Mouse (Mus musculus) hindbrain, embryonic 16.5 days (tissue): ENCODE measurements around the gene Insc. TPM values are rescaled to one million over a fixed set of nuclear protein-coding genes. Genes with fewer than 3 reads are reported as not detected.
A peak's percentile ranks its signal among the peaks of the same experiment; 100 is the strongest.
"Not testable (repeated sequence)": the region's sequence is repeated elsewhere in the genome, so short reads cannot be mapped to it uniquely, and the experiment has no call there.

ENCODE experiments used
- ATAC-seq: fragments of 200-750 bp; cut with Nextera tagmentation; 2 replicates; pipeline ENCODE4 v1.8.0; 2017; ENCODE audit warnings: moderate TSS enrichment, moderate library complexity
- H3K27ac ChIP-seq: fragments of 300-500 bp; sonication (generic); 2 replicates; pipeline ENCODE4 v1.5.1; 2014; ENCODE audit warnings: low read depth, mild to moderate bottlenecking, control low read depth, low read length, moderate library complexity
- H3K27me3 ChIP-seq: fragments of 300-500 bp; sonication (generic); replicated peaks from 2 replicates; pipeline ENCODE4 v1.6.1; 2014; ENCODE audit warnings: low read length; ENCODE audit not compliant: control insufficient read depth, insufficient read depth
- H3K36me3 ChIP-seq: fragments of 300-500 bp; sonication (generic); 2 replicates; pipeline ENCODE4 v1.6.1; 2014; ENCODE audit warnings: mild to moderate bottlenecking, low read length, moderate library complexity, mixed read lengths; ENCODE audit not compliant: control insufficient read depth, insufficient read depth
- H3K4me1 ChIP-seq: fragments of 300-500 bp; sonication (generic); 2 replicates; pipeline ENCODE4 v1.6.1; 2014; ENCODE audit warnings: low read depth, low read length; ENCODE audit not compliant: control insufficient read depth, insufficient read depth
- H3K4me2 ChIP-seq: fragments of 300-500 bp; sonication (generic); 2 replicates; pipeline ENCODE4 v1.6.1; 2014; ENCODE audit warnings: mild to moderate bottlenecking, low read length, control low read depth, moderate library complexity
- H3K4me3 ChIP-seq: fragments of 300-500 bp; sonication (generic); 2 replicates; pipeline ENCODE4 v1.5.1; 2014; ENCODE audit warnings: mild to moderate bottlenecking, low read length, control low read depth, moderate library complexity
- H3K9ac ChIP-seq: fragments of 300-500 bp; sonication (generic); 2 replicates; pipeline ENCODE4 v1.6.1; 2014; ENCODE audit warnings: low read depth, mild to moderate bottlenecking, control low read depth, low read length, moderate library complexity
- H3K9me3 ChIP-seq: fragments of 300-500 bp; sonication (generic); 2 replicates; pipeline ENCODE4 v1.6.1; 2014; ENCODE audit warnings: mild to moderate bottlenecking, low read length, moderate library complexity; ENCODE audit not compliant: control insufficient read depth
- WGBS: fragments of 180-500 bp; shearing (Covaris S2); extraction: QIAGEN DNeasy Blood & Tissue Kit; methylation state at CpG from one replicate; pipeline ENCODE4 v1.1.7; 2014; 5-methylcytosine and 5-hydroxymethylcytosine counted together
- polyA plus RNA-seq: library from polyadenylated mRNA; unstranded; fragments of >200 nt; fragmentation: Nextera tagmentation; extraction: Ambion mirVana; gene quantifications from 2 replicates; pipeline ENCODE4 v1.2.1, GENCODE M21; 2015

The Insc gene
- polyA plus RNA-seq, 1 experiment from 2014 or later, result 4.1 TPM

- H3K27ac ChIP-seq, result no peak overlapping the region
- WGBS, result 81% methylated on average over 6 of the region's 6 CpGs
- no peak overlapping the region for H3K9ac ChIP-seq
- no peaks in the 10 kb centered on the region for H3K4me1 ChIP-seq
- ATAC-seq, result no peak
- H3K9me3 ChIP-seq, result no peaks in the 10 kb centered on the region
- H3K27me3 ChIP-seq, result no peaks in the 10 kb centered on the region
- no peaks in the 10 kb centered on the region for H3K36me3 ChIP-seq
- no peak overlapping the region for H3K4me3 ChIP-seq
- no peak overlapping the region for H3K4me2 ChIP-seq
Measured at GRCm38 (mm10) chr7:114731175-114731574, 12.3 kb upstream of the Insc start.

GRCm38 (mm10) chr7:114731700-114732099 is 11.8 kb upstream of the Insc start:
- H3K4me3 ChIP-seq, ATAC-seq, H3K9me3 ChIP-seq, H3K36me3 ChIP-seq, H3K9ac ChIP-seq, H3K27me3 ChIP-seq, H3K4me2 ChIP-seq, H3K4me1 ChIP-seq, H3K27ac ChIP-seq: not testable (repeated sequence)
- WGBS, result 48% methylated on average over 4 of the region's 4 CpGs

GRCm38 (mm10) chr7:114736256-114736655 is 7.2 kb upstream of the Insc start:
- Histone ChIP-seq H3K4me2 (no peak overlapping the region), H3K9ac (no peak overlapping the region), H3K4me1 (no peaks in the 10 kb centered on the region), H3K27ac (no peak overlapping the region), H3K4me3 (no peak overlapping the region), H3K27me3 (no peaks in the 10 kb centered on the region), H3K9me3 (no peaks in the 10 kb centered on the region), H3K36me3 (no peaks in the 10 kb centered on the region)
- WGBS, result 50% methylated on average over 5 of the region's 5 CpGs
- ATAC-seq, result no peak

GRCm38 (mm10) chr7:114738166-114738565 is 5.3 kb upstream of the Insc start:
- no peaks in the 10 kb centered on the region for H3K27me3 ChIP-seq
- H3K4me2 ChIP-seq, result no peak overlapping the region
- H3K9ac ChIP-seq, result no peak overlapping the region
- H3K4me3 ChIP-seq, result no peak overlapping the region
- H3K9me3 ChIP-seq, result no peaks in the 10 kb centered on the region
- no peak for ATAC-seq
- H3K36me3 ChIP-seq, result no peaks in the 10 kb centered on the region
- H3K27ac ChIP-seq, result no peak overlapping the region
- no peaks in the 10 kb centered on the region for H3K4me1 ChIP-seq

GRCm38 (mm10) chr7:114740360-114741165 is 2.9 kb upstream of the Insc start:
- Histone ChIP-seq H3K9me3 (no peaks in the 10 kb centered on the region), H3K9ac (no peak overlapping the region), H3K36me3 (no peaks in the 10 kb centered on the region), H3K4me1 (peaks cover 5% of the 10 kb centered on the region), H3K4me3 (no peak overlapping the region), H3K4me2 (no peak overlapping the region), H3K27me3 (no peaks in the 10 kb centered on the region), H3K27ac (no peak overlapping the region)
- WGBS, result 50% methylated on average over 6 of the region's 6 CpGs
- ATAC-seq, result no peak

- H3K36me3 ChIP-seq, result no peaks in the 10 kb centered on the region
- H3K9me3 ChIP-seq, result no peaks in the 10 kb centered on the region
- no peaks in the 10 kb centered on the region for H3K27me3 ChIP-seq
- H3K4me3 ChIP-seq, result no peak overlapping the region
- H3K9ac ChIP-seq, result no peak overlapping the region
- no peak for ATAC-seq
- no peak overlapping the region for H3K27ac ChIP-seq
- H3K4me1 ChIP-seq, result peaks cover 8% of the 10 kb centered on the region
- WGBS, result 28% methylated on average over 3 of the region's 3 CpGs
- no peak overlapping the region for H3K4me2 ChIP-seq
Measured at GRCm38 (mm10) chr7:114744639-114745245, 1.2 kb downstream of the Insc start.

GRCm38 (mm10) chr7:114745481-114746271 is 2.2 kb downstream of the Insc start:
- Histone ChIP-seq H3K4me1 (peaks cover 8% of the 10 kb centered on the region), H3K4me2 (peak overlapping the region; percentile 90), H3K9me3 (no peaks in the 10 kb centered on the region), H3K4me3 (peak overlapping the region; percentile 48), H3K9ac (peak overlapping the region; percentile 68), H3K27me3 (no peaks in the 10 kb centered on the region), H3K36me3 (no peaks in the 10 kb centered on the region), H3K27ac (no peak overlapping the region)
- WGBS, result 5% methylated on average over 34 of the region's 34 CpGs
- peak; percentile 67 for ATAC-seq

- WGBS, result 48% methylated on average over 3 of the region's 3 CpGs
Measured at GRCm38 (mm10) chr7:114747596-114747995, 4.1 kb downstream of the Insc start.

GRCm38 (mm10) chr7:114748239-114748638 is 4.7 kb downstream of the Insc start:
- H3K4me3 ChIP-seq, result no peak overlapping the region
- H3K36me3 ChIP-seq, result no peaks in the 10 kb centered on the region
- WGBS, result 69% methylated on average over 4 of the region's 4 CpGs
- peaks cover 8% of the 10 kb centered on the region for H3K4me1 ChIP-seq
- ATAC-seq, result no peak
- H3K9me3 ChIP-seq, result no peaks in the 10 kb centered on the region
- H3K27me3 ChIP-seq, result no peaks in the 10 kb centered on the region
- no peak overlapping the region for H3K9ac ChIP-seq
- no peak overlapping the region for H3K4me2 ChIP-seq
- H3K27ac ChIP-seq, result no peak overlapping the region

More at GRCm38 (mm10) chr7:114747596-114747995, 4.1 kb downstream of the Insc start:
- no peak overlapping the region for H3K4me3 ChIP-seq
- ATAC-seq, result no peak
- H3K27ac ChIP-seq, result no peak overlapping the region
- no peaks in the 10 kb centered on the region for H3K36me3 ChIP-seq
- H3K4me2 ChIP-seq, result no peak overlapping the region
- H3K27me3 ChIP-seq, result no peaks in the 10 kb centered on the region
- H3K9me3 ChIP-seq, result no peaks in the 10 kb centered on the region
- H3K4me1 ChIP-seq, result peaks cover 8% of the 10 kb centered on the region
- H3K9ac ChIP-seq, result no peak overlapping the region
